Mouse (Mus musculus) ES-E14 (cell line): ENCODE measurements around the gene Icosl.

Experiments
- HCFC1 ChIP-seq: IDR thresholded peaks from 2 replicates; pipeline ENCODE4 v1.6.1; 2012; ENCODE audit warnings: low read length, inconsistent platforms, borderline replicate concordance; ENCODE audit not compliant: insufficient read depth
- ZNF384 ChIP-seq: IDR thresholded peaks from 2 replicates; pipeline ENCODE4 v1.6.1; 2012; ENCODE audit warnings: low read depth, low read length, inconsistent platforms

- TF ChIP-seq HCFC1 (no peak), ZNF384 (no peak)
Measured at GRCm38 (mm10) chr10:78115153-78115552, 46.1 kb downstream of the Icosl start.
